Mouse (Mus musculus) G1E (cell line): ENCODE results near the gene Rmdn2. TPM values are rescaled to one million over a fixed set of nuclear protein-coding genes. Genes with fewer than 3 reads are reported as not detected.

Experiments
- ATAC-seq: 2 replicates; pipeline ENCODE4 v1.8.0; 2016; ENCODE audit warnings: mild to moderate bottlenecking; ENCODE audit not compliant: insufficient number of reproducible peaks, poor library complexity, low FRiP score, severe bottlenecking; ENCODE audit errors: extremely low read depth
- DNase-seq: peaks from one replicate; pipeline ENCODE4 v3.0.0; 2012; ENCODE audit warnings: low spot score
- H3K27me3 ChIP-seq: 2 replicates; pipeline ENCODE4 v1.6.1; 2012; ENCODE audit warnings: mild to moderate bottlenecking, low read length, inconsistent platforms; ENCODE audit not compliant: insufficient read depth
- H3K36me3 ChIP-seq: replicated peaks from 2 replicates; pipeline ENCODE3; 2012; ENCODE audit warnings: mild to moderate bottlenecking, inconsistent platforms
- H3K4me1 ChIP-seq: 2 replicates; pipeline ENCODE4 v1.6.1; 2012; ENCODE audit warnings: low read depth, low read length, inconsistent platforms, mixed read lengths; ENCODE audit not compliant: insufficient read depth
- H3K4me3 ChIP-seq: 2 replicates; pipeline ENCODE4 v1.5.1; 2012; ENCODE audit warnings: low read depth, mild to moderate bottlenecking, inconsistent platforms, low read length, moderate library complexity, mixed read lengths
- H3K9me3 ChIP-seq: replicated peaks from 2 replicates; pipeline ENCODE4 v1.6.1; 2012; ENCODE audit warnings: inconsistent platforms
- CTCF ChIP-seq: IDR thresholded peaks from 2 replicates; pipeline ENCODE4 v1.5.1; 2012; ENCODE audit warnings: low read depth, low read length, inconsistent platforms, mixed read lengths
- GATA1 ChIP-seq: IDR thresholded peaks from 2 replicates; pipeline ENCODE4 v1.6.1; 2012; ENCODE audit warnings: borderline replicate concordance, low read length, inconsistent platforms, mixed read lengths
- GATA2 ChIP-seq: IDR thresholded peaks from 2 replicates; pipeline ENCODE4 v1.6.1; 2012; ENCODE audit warnings: low read depth, low read length, inconsistent platforms, borderline replicate concordance
- POLR2AphosphoS5 ChIP-seq: IDR thresholded peaks from 2 replicates; pipeline ENCODE4 v1.6.1; 2012; ENCODE audit warnings: low read depth, low read length, inconsistent platforms; ENCODE audit not compliant: insufficient replicate concordance
- TAL1 ChIP-seq: conservative IDR thresholded peaks from 2 replicates; pipeline ENCODE4 v1.6.1; 2012; ENCODE audit warnings: low read depth, low read length, inconsistent platforms, mixed read lengths
- polyA plus RNA-seq: library from polyadenylated mRNA; stranded (reverse); fragments of >175 nt; gene quantifications from 2 replicates; pipeline ENCODE4 v1.2.3, GENCODE M21; 2012
- total RNA-seq, 2 experiments: library from RNA; stranded (forward) in 1 of 2; stranded (reverse) in 1 of 2; fragments of 200-1000 nt in 1 of 2; fragments of >200 nt in 1 of 2; fragmentation: Nextera tagmentation in 1 of 2; gene quantifications; 2 replicates each; pipeline ENCODE4 v1.2.3; 2014 to 2017

Gene Rmdn2
- total and polyA plus RNA-seq, 3 experiments: 1.1 to 4.7 (median 4.0) TPM

GRCm38 (mm10) chr17:79598596-79599577 lies 12.8 kb upstream of the Rmdn2 start:
- ATAC-seq (no peak), DNase-seq (no peak)
- no peak overlapping the region for H3K4me3 ChIP-seq
- H3K9me3 ChIP-seq: no peaks in the 10 kb centered on the region
- H3K36me3 ChIP-seq: no peaks in the 10 kb centered on the region
- peaks cover 2% of the 10 kb centered on the region; the same call in 1 of the 2 replicates for H3K4me1 ChIP-seq
- TF ChIP-seq POLR2AphosphoS5 (no peak), CTCF (no peak), GATA1 (no peak), GATA2 (no peak), TAL1 (no peak)
- no peaks in the 10 kb centered on the region for H3K27me3 ChIP-seq

GRCm38 (mm10) chr17:79600108-79600507 lies 11.6 kb upstream of the Rmdn2 start:
- Histone ChIP-seq H3K36me3 (no peaks in the 10 kb centered on the region), H3K27me3 (no peaks in the 10 kb centered on the region; the same call in 1 of the 2 replicates), H3K4me3 (no peak overlapping the region), H3K4me1 (peaks cover 2% of the 10 kb centered on the region; the same call in 1 of the 2 replicates), H3K9me3 (no peaks in the 10 kb centered on the region)
- ATAC-seq (no peak), DNase-seq (no peak)
- no peak for TF ChIP-seq TAL1
- no peak for TF ChIP-seq GATA1
- no peak for TF ChIP-seq CTCF
- no peak for TF ChIP-seq GATA2
- no peak for TF ChIP-seq POLR2AphosphoS5

GRCm38 (mm10) chr17:79602381-79602780 lies 9.3 kb upstream of the Rmdn2 start:
- Histone ChIP-seq H3K9me3 (no peaks in the 10 kb centered on the region), H3K4me1 (peaks cover 2% of the 10 kb centered on the region; the same call in 1 of the 2 replicates), H3K27me3 (no peaks in the 10 kb centered on the region; the same call in 1 of the 2 replicates), H3K4me3 (no peak overlapping the region), H3K36me3 (no peaks in the 10 kb centered on the region)
- DNase-seq (no peak), ATAC-seq (no peak)
- TF ChIP-seq TAL1 (no peak), GATA2 (no peak), GATA1 (no peak), POLR2AphosphoS5 (no peak), CTCF (no peak)

- peaks cover 2% of the 10 kb centered on the region; the same call in 1 of the 2 replicates for H3K4me1 ChIP-seq
- TF ChIP-seq GATA1 (no peak), CTCF (no peak)
- peaks cover 2% of the 10 kb centered on the region; the same call in 1 of the 2 replicates for H3K27me3 ChIP-seq
- no peaks in the 10 kb centered on the region for H3K9me3 ChIP-seq
- H3K4me3 ChIP-seq: no peak overlapping the region
- ATAC-seq (no peak), DNase-seq (no peak)
- no peaks in the 10 kb centered on the region for H3K36me3 ChIP-seq
Observed at GRCm38 (mm10) chr17:79603427-79603826, 8.2 kb upstream of the Rmdn2 start.

- H3K27me3 ChIP-seq: peaks cover 2% of the 10 kb centered on the region; the same call in 1 of the 2 replicates
- ATAC-seq: no peak
Observed at GRCm38 (mm10) chr17:79605794-79606193, 5.9 kb upstream of the Rmdn2 start.

GRCm38 (mm10) chr17:79609697-79610096 lies 2.0 kb upstream of the Rmdn2 start:
- Histone ChIP-seq H3K4me3 (no peak overlapping the region), H3K36me3 (peaks cover 4% of the 10 kb centered on the region), H3K9me3 (no peaks in the 10 kb centered on the region), H3K4me1 (peaks cover 5% of the 10 kb centered on the region), H3K27me3 (peaks cover 2% of the 10 kb centered on the region; the same call in 1 of the 2 replicates)
- DNase-seq (no peak), ATAC-seq (no peak)
- TF ChIP-seq POLR2AphosphoS5 (no peak), GATA2 (no peak), GATA1 (no peak), CTCF (no peak)

More at GRCm38 (mm10) chr17:79605794-79606193, 5.9 kb upstream of the Rmdn2 start:
- peaks cover 2% of the 10 kb centered on the region; the same call in 1 of the 2 replicates for H3K4me1 ChIP-seq
- no peak for DNase-seq
- no peak overlapping the region for H3K4me3 ChIP-seq
- TF ChIP-seq CTCF: no peak
- TF ChIP-seq POLR2AphosphoS5: no peak
- no peak for TF ChIP-seq GATA1
- TF ChIP-seq TAL1: no peak
- peaks cover 4% of the 10 kb centered on the region for H3K36me3 ChIP-seq
- H3K9me3 ChIP-seq: no peaks in the 10 kb centered on the region
